Mouse (Mus musculus) ES-E14 (cell line): ENCODE data around the gene Lpin2. TPM values are rescaled to one million over a fixed set of nuclear protein-coding genes. Genes with fewer than 3 reads are reported as not detected.

Source experiments
- DNase-seq: peaks from one replicate; pipeline ENCODE4 v3.0.0-alpha.2; 2013; ENCODE audit warnings: low read depth, low spot score
- H3K27ac ChIP-seq: 2 replicates; pipeline ENCODE4 v1.5.1; 2012; ENCODE audit warnings: low read depth, mild to moderate bottlenecking, low read length, moderate library complexity, mixed read lengths; ENCODE audit not compliant: poor library complexity, insufficient read depth, severe bottlenecking
- H3K36me3 ChIP-seq: 2 replicates; pipeline ENCODE4 v1.6.1; 2012; ENCODE audit warnings: mild to moderate bottlenecking, low read length, moderate library complexity, mixed read lengths; ENCODE audit not compliant: control insufficient read depth, poor library complexity, insufficient read depth, severe bottlenecking
- H3K4me1 ChIP-seq, 2 experiments: fragments of 150-350 bp in 1 of 2; sonication (generic) in 1 of 2; 2 replicates each; pipeline ENCODE4 v1.6.1; 2012; ENCODE audit warnings: low read length in 2 of 2, mild to moderate bottlenecking in 1 of 2, mixed read lengths in 1 of 2; ENCODE audit not compliant: control insufficient read depth in 2 of 2, insufficient read depth in 2 of 2, poor library complexity in 1 of 2
- H3K4me3 ChIP-seq, 2 experiments: fragments of 150-350 bp in 1 of 2; sonication (generic) in 1 of 2; 2 replicates each; pipeline ENCODE4 v1.5.1; 2012; ENCODE audit warnings: low read length in 2 of 2, low read depth in 1 of 2, mild to moderate bottlenecking in 1 of 2, mixed read lengths in 1 of 2; ENCODE audit not compliant: insufficient read depth in 1 of 2, poor library complexity in 1 of 2, severe bottlenecking in 1 of 2
- H3K9ac ChIP-seq: 2 replicates; pipeline ENCODE4 v1.6.1; 2012; ENCODE audit warnings: low read depth, mild to moderate bottlenecking, low read length, mixed read lengths; ENCODE audit not compliant: poor library complexity, insufficient read depth, severe bottlenecking
- H3K9me3 ChIP-seq: fragments of 150-350 bp; sonication (generic); 2 replicates; pipeline ENCODE4 v1.6.1; 2012; ENCODE audit warnings: low read depth, mild to moderate bottlenecking, low read length; ENCODE audit not compliant: control insufficient read depth, insufficient read depth
- CHD2 ChIP-seq: IDR thresholded peaks from 2 replicates; pipeline ENCODE4 v1.6.1; 2014; ENCODE audit warnings: mild to moderate bottlenecking, low read depth, low read length, inconsistent platforms
- HCFC1 ChIP-seq: IDR thresholded peaks from 2 replicates; pipeline ENCODE4 v1.6.1; 2012; ENCODE audit warnings: low read length, inconsistent platforms, borderline replicate concordance; ENCODE audit not compliant: insufficient read depth
- MAFK ChIP-seq: IDR thresholded peaks from 2 replicates; pipeline ENCODE4 v1.6.1; 2014; ENCODE audit warnings: mild to moderate bottlenecking, low read depth, low read length, inconsistent platforms; ENCODE audit not compliant: insufficient read depth
- ZC3H11A ChIP-seq: IDR thresholded peaks from 2 replicates; pipeline ENCODE4 v1.6.1; 2012; ENCODE audit warnings: low read depth, mild to moderate bottlenecking, inconsistent platforms, low read length, borderline replicate concordance
- ZNF384 ChIP-seq: IDR thresholded peaks from 2 replicates; pipeline ENCODE4 v1.6.1; 2012; ENCODE audit warnings: low read depth, low read length, inconsistent platforms
- in situ Hi-C, 2 experiments: fragments of 600-800 bp; cut with MboI; formaldehyde crosslinking; loops; one replicate each; pipeline ENCODE4 v1.15.1; 2025; ENCODE audit warnings: low sequenced_read_pairs in 2 of 2, inconsistent platforms in 1 of 2; ENCODE audit not compliant: unreplicated experiment in 2 of 2
- total RNA-seq: library from RNA; depleted of rRNA; stranded (reverse); fragments of 300-350 nt; gene quantifications from 2 replicates; pipeline ENCODE4 v1.2.3, GENCODE M21; 2012

Gene Lpin2
- total RNA-seq, 1 experiment, result 12.6 TPM

DNA sequence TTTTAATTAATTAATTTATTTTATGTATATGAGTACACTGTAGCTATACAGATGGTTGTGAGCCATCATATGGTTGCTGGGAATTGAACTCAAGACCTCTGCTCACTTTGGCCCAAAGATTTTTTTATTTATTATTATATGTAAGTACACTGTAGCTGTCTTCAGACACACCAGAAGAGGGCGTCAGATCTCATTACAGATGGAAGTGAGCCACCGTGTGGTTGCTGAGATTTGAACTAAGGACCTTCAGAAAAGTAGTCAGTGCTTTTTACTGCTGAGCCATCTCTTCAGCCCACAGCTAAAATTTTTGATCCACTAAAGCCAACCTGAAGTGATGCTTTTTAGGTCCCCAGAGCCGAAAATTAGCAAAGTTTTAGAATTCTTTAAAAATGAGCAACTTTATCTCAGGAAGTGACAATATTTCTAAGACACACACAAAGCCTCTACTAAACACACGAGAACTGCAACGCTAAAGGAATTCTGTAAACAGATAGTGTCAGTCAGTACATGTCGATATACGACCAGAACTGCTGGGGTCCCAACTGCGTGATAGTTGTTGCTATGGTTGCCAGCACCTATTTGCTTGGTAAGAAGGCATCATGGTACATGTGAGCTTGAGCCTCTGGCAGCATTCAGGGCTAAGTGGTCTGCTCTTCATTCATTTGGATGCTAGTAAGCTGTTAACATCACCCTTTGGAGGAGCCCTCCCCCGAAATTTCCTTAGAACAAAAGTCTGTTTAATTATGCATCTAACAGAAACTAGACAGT lies 45.0 kb downstream of the Lpin2 start:
- TF ChIP-seq HCFC1, result no peak
- TF ChIP-seq ZNF384, result no peak
- no peak for TF ChIP-seq CHD2
- no peak for TF ChIP-seq MAFK
- TF ChIP-seq ZC3H11A, result no peak
- in situ Hi-C loops, result no loop called here
- no peaks in the 10 kb centered on the region for H3K36me3 ChIP-seq
- no peak overlapping the region for H3K9ac ChIP-seq
- H3K9me3 ChIP-seq, result no peaks in the 10 kb centered on the region
- no peak overlapping the region for H3K4me3 ChIP-seq
- no peaks in the 10 kb centered on the region for H3K4me1 ChIP-seq
- no peak overlapping the region for H3K27ac ChIP-seq
- DNase-seq, result no peak

DNA sequence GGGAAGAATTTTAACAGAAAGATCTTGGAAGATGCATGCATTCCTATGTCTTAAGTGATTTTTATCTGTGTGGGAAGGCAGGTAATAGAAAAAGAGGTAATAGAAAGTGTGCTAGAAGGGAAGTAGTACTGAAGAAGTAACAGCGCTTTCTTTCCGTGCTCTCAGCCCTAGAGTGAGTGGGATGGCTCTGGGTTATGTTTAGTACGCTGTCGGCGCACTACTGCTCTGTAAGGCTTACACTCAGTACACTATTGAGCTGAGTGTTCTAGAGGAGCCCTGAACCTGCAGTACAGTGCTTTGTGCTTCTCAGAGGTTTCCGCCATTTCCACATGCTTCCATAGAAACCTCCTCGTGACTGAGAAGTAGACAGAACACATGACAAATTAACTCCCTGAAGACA lies 46.3 kb downstream of the Lpin2 start:
- H3K9ac ChIP-seq, result no peak overlapping the region
- no peak overlapping the region for H3K4me3 ChIP-seq
- no peak overlapping the region for H3K27ac ChIP-seq
- DNase-seq, result no peak
- H3K36me3 ChIP-seq, result no peaks in the 10 kb centered on the region
- H3K4me1 ChIP-seq, result no peaks in the 10 kb centered on the region
- no peaks in the 10 kb centered on the region for H3K9me3 ChIP-seq
- in situ Hi-C loops, result no loop called here
- TF ChIP-seq ZC3H11A (no peak), CHD2 (no peak), HCFC1 (no peak), ZNF384 (no peak), MAFK (no peak)

DNA sequence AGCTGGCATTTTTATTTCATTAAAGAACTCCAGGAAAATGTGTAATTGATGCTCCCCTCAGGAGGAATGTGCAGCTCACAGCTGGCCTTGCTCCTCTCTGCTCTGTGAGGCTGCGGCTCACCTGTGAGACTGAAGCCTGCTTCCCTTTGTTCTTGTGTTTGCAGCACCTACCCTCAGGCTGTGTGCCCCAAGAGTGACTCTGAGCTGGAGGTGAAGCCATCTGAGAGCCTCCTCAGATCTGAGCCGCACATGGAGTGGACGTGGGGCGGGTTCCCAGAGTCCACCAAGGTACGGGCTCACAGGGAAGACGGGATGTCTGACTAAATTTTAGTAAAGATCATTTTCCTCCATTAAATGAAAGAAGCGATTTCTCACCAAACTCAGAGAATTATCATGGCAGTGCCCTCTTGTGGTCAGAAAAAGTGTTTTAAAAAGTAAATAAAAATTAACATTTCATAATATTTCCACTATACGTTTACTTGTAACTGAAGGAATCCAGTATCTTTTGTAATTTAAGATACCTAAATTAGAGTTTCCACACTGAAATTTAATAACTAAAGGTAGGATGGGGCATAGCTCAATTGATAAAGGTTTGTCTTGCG lies 47.8 kb downstream of the Lpin2 start:
- H3K9ac ChIP-seq, result no peak overlapping the region
- no peaks in the 10 kb centered on the region for H3K36me3 ChIP-seq
- H3K9me3 ChIP-seq, result no peaks in the 10 kb centered on the region
- DNase-seq, result no peak
- H3K27ac ChIP-seq, result peak overlapping the region; percentile 40; the same call in 1 of the 2 replicates
- H3K4me3 ChIP-seq, result no peak overlapping the region
- no peaks in the 10 kb centered on the region for H3K4me1 ChIP-seq
- in situ Hi-C loops, result no loop called here
- TF ChIP-seq CHD2 (no peak), ZNF384 (no peak), HCFC1 (no peak), ZC3H11A (no peak), MAFK (no peak)

DNA sequence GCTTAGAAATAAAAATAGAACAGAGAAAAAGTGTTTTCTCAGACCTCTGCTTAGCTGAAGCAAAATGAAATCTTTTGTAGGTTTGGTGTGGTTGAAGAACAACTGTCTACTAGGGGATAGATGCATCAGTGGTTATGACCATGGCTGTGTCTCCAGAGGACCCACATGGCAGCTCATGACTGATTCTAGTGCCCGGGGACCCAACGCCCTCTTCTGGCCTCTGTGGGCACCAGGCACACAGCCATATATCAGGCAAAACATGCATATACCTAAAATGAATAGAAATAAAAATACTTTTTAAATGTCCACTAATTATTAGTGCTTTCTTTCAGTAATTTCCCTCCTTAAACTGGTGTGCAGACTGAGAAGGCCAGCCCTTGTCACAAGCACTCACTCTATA lies 49.6 kb downstream of the Lpin2 start:
- Histone ChIP-seq H3K9ac (no peak overlapping the region), H3K4me1 (no peaks in the 10 kb centered on the region), H3K36me3 (peaks cover 2% of the 10 kb centered on the region; the same call in 1 of the 2 replicates), H3K9me3 (no peaks in the 10 kb centered on the region), H3K4me3 (no peak overlapping the region), H3K27ac (no peak overlapping the region)
- TF ChIP-seq ZC3H11A, result no peak
- no peak for TF ChIP-seq MAFK
- TF ChIP-seq CHD2, result no peak
- TF ChIP-seq HCFC1, result no peak
- no peak for TF ChIP-seq ZNF384
- in situ Hi-C loops, result no loop called here
- DNase-seq, result no peak
